Mouse (Mus musculus) skeletal muscle tissue, adult 2 months (tissue): Measurements from ENCODE around the gene Nudt4.

Source experiments
- DNase-seq: peaks from one replicate; pipeline ENCODE4 v3.0.0-alpha.2; 2012; ENCODE audit warnings: low read depth, low spot score

The Nudt4 gene

DNA sequence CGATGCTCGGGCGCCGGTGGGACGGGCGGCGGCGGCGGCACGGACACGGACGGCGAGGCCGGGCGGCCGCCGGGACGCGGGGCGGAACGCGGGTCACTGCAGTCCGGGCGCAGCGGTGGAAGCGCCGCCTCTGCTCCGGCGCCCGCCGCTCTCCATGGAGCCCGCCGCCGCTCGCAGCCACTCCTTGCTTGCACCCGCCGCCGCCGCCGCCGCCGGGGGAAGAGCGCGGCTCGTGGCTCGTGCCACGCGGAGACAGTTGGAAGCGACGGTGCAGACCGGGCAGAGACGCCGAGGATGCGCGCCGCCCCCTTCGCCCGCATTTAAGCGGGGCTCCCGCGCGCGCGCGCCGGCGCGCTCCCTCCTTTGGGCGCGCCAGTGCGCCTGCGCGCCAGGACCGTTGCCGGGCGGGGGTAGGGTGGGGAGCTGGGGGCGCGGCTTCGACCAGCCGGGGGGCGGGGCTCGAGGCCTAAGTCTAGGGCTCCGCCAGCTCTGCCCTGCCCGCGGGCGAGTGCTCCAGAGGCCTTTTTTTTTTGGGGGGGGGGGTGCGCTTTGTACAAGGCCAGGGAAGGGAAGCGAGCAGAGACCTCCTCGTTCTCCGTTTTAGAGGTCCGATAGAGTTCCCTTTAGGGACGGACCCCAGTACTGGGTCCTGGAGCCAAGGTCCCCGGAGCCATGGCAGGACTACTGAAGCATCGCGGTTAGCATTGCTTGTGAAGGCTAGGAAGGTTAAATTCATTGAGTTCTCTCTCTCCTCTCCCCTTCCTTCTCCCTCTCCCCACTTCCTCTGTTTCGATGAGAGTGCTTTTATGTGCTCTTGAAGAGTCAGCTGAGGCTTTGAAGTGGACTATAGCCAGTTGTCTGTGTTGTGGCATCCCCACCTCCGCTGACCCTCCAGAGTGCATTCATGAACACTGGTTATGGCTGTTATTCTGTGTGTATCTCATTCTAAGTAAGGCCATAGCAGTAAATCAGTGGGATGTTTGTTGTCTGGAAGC lies at the start of gene Nudt4:
Nudt4 (minus strand) TSS at position 296 of the 995 bp plus-strand sequence.
- peak; percentile 93 for DNase-seq

DNA sequence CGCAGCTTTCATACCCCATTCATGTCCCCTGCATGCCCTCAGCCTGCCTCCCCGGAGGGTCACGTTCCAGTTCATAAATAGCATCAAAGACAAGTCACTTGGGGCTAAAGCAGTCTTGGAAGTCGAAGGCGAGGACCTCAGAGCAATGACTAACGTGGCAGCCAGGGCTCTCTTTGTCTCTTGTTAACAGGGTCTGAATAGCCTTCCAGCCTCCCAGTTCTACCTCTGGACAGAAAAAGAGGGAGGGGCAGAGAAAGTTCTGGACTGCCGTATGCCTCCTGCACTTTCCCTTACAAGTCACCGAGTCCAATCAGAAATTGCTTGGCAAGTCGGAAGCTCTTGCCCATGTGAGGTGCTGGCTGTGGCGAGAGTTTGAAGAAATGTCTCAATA lies 47.4 kb upstream of the Nudt4 start:
- DNase-seq, result peak; percentile 36

- no peak for DNase-seq
These were observed 46.9 kb upstream of the Nudt4 start for GRCm38 (mm10) chr10:95610666-95611330.

GRCm38 (mm10) chr10:95604979-95605613 lies 41.1 kb upstream of the Nudt4 start:
- peak; percentile 14 for DNase-seq

- no peak for DNase-seq
These were observed 36.6 kb upstream of the Nudt4 start for GRCm38 (mm10) chr10:95600527-95600926.

DNA sequence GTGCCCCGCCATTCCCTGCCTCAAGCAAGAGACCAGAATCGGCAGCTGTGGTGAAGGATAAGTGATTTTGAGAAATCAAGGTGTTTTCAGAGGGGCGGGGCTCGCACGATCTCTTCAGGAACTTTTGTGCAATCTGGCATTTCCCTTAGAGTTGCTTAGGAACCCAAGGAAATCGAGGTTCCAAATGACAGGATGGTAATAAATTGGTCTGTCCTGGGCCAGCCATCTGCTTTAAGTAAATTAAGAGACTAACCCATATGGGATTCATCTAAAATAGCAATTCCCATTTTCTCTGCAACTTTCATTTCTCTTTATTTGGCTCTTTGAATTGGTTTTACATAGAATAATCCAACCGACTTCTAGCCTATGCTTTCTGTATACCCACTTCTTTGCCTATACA lies 35.8 kb upstream of the Nudt4 start:
- DNase-seq, result no peak

DNA sequence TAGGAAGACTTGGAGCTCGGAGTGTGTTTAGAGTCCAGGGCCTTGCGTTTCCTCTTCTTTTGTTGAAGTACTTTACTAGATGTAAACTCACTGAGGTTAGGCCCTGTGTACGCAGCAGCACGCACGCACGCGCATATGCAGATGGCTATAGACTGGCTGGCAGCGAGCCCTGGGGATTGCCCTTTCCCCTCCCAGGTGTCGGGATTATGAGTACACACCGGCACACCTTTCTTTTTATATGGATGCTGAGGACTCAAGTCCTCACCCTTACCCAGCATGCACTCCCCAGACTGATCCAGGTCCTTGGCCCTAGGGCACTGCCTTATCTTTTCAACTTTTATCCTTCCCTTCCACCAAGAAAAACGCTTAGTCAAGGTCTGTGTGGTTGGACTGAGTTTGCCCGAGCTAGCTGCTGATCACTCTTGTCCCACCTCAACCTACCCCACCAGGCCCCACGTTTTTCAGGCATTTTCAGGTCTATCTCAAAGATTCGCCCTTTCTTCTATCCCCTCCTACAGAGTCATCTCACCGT lies 34.2 kb upstream of the Nudt4 start:
- no peak for DNase-seq

DNA sequence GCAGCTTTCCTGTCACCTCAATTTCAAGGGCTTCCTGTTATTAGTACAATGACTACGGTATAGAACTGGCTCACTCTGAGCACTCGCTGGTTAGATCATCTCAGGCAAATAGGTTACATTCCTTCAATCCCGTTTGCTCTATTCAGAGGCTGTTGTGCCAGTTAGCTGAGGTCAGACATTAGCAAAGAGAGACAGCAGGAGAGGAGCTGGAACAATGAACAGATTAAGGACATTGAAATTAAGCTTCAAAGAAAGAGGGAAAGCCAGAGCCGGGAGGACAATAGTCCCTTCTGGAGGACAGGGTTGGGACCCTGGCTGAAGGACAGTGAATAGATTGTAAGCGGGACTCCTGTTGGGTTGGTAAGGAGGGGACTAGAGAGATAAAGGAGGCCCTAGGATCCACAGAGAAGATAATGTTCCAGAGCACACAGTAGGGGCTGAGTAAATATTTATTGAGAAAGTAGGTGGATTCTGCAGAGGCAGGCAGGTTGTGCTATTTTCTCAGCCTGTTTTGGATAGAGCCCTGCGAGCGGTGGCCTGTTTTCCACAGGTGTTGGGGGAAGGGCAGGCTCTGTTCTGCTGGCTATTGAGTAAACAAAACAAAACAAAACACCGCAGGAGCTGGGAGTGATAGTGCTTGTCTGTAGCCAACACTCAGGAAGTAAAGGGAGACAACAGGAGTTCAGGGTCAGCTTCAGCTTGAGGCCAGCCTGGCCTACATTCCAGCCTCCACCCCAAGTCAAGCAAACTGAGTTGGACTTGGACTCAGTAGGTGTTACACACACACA lies 32.1 kb upstream of the Nudt4 start:
- no peak for DNase-seq

DNA sequence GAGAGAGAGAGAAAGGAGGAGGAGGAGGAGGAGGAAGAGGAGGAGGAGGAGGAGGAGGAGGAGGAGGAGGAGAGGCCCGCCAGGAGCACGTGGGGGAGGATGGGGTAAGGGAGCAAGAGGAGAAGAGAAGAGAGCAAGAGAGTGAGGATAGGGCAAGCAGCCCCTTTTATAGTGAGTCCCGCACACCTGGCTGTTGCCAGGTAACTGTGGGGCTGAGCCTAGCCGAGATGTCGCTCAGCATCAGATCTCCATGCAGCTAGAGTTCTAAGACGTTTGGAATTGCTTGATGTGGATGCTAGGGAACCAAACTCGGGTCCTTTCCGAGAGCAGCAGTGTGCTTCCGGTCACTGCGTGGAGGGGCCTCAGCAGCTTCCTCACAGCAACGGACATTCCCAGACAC lies 30.5 kb upstream of the Nudt4 start:
- DNase-seq, result no peak

DNA sequence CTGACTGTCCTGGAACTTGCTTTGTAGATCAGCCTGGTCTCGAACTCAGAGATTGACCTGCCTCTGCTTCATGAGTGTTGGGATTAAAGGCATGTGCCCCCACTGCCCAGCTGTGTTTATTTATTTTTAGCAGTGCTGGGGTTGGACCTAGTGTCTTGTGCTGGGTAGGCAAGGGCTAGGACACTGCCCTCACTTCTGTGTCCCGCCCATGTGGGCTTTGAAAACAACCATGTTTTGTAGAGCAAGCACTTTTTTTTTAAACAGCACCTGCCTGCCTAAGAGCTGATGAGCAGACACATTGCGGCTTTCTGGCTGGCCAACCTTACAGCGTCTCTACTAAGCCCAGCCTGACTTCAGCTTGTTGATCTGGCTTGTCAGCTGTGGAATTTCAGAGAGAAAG lies 27.3 kb upstream of the Nudt4 start:
- no peak for DNase-seq

- DNase-seq, result no peak
These were observed 26.2 kb upstream of the Nudt4 start for GRCm38 (mm10) chr10:95590196-95590595.

GRCm38 (mm10) chr10:95589196-95589595 lies 25.2 kb upstream of the Nudt4 start:
- DNase-seq, result no peak

- DNase-seq, result no peak
These were observed 23.7 kb upstream of the Nudt4 start for GRCm38 (mm10) chr10:95587509-95588220.

- DNase-seq, result no peak
These were observed 21.6 kb upstream of the Nudt4 start for GRCm38 (mm10) chr10:95585554-95585953.

GRCm38 (mm10) chr10:95577567-95577950 lies 13.6 kb upstream of the Nudt4 start:
- DNase-seq, result no peak

GRCm38 (mm10) chr10:95576876-95577566 lies 13.1 kb upstream of the Nudt4 start:
- no peak for DNase-seq

GRCm38 (mm10) chr10:95575839-95576380 lies 12.0 kb upstream of the Nudt4 start:
- DNase-seq, result no peak

- DNase-seq, result no peak
These were observed 11.0 kb upstream of the Nudt4 start for GRCm38 (mm10) chr10:95574994-95575393.

DNA sequence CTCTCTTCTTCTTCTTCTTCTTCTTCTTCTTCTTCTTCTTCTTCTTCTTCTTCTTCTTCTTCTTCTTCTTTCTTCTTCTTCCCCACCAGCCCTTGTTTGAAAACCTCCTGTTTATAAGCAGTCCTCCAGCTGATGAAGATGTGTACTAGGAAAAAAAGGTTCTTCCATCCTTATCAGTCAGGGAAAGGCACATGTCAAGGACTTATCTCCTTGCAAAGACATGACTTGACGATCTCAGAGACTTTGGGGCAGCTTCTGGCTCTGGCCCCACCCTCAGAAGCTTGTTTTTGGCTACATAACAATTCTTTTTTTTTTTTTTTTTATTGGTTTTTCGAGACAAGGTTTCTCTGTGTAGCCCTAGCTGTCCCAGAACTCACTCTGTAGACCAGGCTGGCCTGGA lies 5.5 kb upstream of the Nudt4 start:
- no peak for DNase-seq

GRCm38 (mm10) chr10:95568016-95568415 lies 4.1 kb upstream of the Nudt4 start:
- DNase-seq, result no peak
